Mouse (Mus musculus) CH12F3 (cell line): Measurements from ENCODE around the gene Clcc1.

Experiments used
- in situ Hi-C: fragments of 300-500 bp; cut with MboI; formaldehyde crosslinking; loops from 2 replicates; pipeline ENCODE4 v1.14.3; 2020; ENCODE audit warnings: low sequenced_read_pairs

Gene Clcc1

DNA sequence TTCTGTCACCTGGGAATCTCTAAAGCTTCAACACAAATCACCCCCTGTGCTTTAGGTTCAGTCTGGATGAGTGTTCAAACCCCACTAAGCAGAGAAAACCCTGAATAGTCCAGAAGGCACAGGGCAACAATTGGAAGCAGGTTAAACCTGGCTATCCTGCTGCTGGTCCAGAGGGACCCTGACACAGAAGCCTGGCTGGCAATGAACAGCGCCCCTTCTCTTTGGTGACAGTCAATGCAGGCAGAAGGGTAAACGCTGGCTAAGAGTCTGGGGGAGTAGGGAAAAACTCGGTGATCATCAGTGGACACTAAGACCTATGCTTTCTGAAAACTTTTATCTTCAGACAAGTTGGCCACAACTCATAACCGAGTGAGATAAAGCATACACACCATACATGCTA, 46.1 kb downstream of the Clcc1 start:
- in situ Hi-C loops, result no loop called here

- in situ Hi-C loops, result no loop called here
These were observed 47.5 kb downstream of the Clcc1 start for GRCm38 (mm10) chr3:108701256-108701655.

DNA sequence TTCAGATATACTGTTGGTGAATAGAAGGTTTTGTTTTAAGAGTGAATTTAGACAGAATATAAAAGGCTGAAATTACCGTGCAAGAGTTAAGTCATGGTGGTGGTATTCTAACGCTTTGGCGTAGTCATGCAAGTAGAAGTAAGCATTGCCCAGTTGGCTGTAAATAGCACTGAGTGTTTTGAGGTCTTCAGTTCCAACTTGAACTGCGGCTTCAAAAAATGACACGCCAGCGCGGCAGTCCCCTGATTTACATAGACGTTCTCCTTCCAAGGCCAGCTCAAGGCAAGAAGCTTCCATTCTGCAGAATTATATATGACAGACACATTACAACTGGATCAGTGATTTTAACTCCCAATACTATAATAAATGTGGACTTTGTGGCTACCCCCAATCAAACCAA, 49.1 kb downstream of the Clcc1 start:
- in situ Hi-C loops, result no loop called here

DNA sequence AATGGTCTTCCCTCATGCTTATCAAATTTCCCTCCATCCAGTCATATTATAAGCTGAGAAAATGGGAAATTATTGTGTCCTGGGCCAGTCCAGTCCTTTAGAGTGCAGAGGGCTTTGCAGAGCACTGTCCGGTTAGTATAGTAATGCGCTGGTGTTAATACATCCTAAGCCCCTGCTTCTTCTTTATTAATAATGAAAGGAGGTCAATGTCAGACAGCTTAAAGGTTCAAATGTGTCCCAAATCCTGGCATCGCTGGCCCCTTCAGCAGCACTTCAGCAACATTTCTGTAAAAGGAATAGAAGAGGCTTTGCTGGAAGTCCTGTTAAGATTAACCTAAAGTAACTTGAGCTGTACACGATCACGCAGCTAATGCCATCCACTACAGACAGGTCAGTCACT, 57.6 kb downstream of the Clcc1 start:
- in situ Hi-C loops, result no loop called here

- in situ Hi-C loops, result no loop called here
These were observed 59.5 kb downstream of the Clcc1 start for GRCm38 (mm10) chr3:108713065-108713675.

GRCm38 (mm10) chr3:108714837-108715236, 61.1 kb downstream of the Clcc1 start:
- in situ Hi-C loops, result no loop called here

DNA sequence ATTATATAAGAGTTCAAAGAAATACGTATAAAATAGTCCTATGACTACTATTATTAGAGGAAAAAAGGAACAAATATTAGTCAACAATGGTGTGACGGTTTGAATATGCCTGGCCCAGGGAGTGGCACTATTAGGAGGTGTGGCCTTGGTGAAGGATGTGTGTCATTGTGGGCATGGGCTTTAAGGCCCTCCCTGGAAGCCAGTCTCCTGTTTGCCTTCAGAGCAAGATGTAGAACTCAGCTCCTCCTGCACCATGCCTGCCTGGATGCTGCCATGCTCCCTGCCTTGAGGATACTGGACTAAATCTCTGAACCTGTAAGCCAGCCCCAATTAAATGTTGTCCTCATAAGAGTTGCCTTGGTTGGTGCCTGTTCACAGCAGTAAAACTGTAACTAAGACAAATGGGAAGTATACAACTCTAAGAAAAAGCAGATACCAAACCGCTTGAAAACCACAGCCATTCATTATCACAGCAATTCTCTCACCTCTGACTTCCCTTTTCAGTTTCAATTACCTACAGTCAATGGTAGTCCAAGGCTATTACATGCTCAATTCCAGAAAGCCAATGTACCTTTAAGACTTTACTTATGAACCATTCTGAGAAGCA, 64.3 kb downstream of the Clcc1 start:
- in situ Hi-C loops, result no loop called here

DNA sequence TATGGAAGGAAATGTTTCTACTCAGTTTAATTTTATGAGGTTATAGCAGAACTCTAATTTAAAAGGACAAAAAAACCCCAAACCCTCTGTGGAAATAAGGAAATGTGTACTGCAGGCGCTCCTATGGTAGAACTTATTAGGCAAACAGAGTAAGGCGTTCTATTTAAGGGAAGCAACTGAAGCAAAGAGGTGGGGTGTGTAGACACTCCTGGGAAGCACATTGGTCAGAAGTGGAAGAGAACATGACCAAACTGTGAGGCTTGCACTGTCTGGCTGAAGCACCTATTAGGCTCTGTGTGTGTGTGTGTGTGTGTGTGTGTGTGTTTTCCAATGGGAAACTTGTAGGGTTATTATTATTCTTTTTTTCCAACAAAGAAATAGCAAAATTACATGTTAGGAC, 65.6 kb downstream of the Clcc1 start:
- in situ Hi-C loops, result no loop called here

DNA sequence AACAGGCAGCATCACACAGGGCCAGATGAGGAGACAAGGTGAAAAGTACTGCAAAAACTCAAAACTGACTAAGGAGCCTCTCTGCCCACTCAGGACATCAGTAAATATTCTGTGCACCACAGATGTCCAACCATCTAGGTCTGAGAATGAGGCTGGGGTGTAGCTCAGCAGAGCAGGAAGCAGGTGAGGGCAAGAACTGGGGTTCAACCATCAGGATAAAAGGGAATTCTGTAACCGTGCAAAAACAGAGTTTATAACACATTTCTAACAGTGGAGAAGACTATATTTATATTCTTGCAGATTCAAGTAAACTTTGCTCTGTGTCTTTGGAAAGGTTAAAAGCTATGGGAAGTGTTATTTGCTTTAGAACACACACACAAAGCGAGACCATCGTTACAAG, 66.0 kb downstream of the Clcc1 start:
- in situ Hi-C loops, result no loop called here

- in situ Hi-C loops, result no loop called here
These were observed 67.6 kb downstream of the Clcc1 start for GRCm38 (mm10) chr3:108721076-108721991.

GRCm38 (mm10) chr3:108722036-108722872, 68.5 kb downstream of the Clcc1 start, which contains the start of gene Gpsm2:
TSS of gene Gpsm2 (minus strand) at chr3:108722309.
- in situ Hi-C loops, result no loop called here

- in situ Hi-C loops, result no loop called here
These were observed 72.7 kb downstream of the Clcc1 start for GRCm38 (mm10) chr3:108726413-108726812.

DNA sequence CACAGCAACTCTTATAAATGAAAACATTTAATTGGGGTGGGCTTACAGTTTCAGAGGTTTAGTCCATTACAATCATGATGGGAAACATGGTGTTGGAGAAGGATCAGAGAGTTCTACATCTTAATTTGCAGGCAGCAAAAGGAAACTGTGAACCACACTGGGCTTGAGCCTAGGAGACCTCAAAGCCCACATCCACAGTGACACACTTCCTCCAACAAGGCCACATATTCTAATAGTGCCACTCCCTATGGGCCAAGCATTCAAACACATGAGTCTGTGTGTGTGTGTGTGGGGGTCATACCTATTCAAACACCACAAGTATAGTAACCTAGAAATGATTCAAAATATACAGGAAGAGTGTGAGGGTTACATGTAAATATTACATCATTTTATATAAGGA, 73.6 kb downstream of the Clcc1 start:
- in situ Hi-C loops, result no loop called here

DNA sequence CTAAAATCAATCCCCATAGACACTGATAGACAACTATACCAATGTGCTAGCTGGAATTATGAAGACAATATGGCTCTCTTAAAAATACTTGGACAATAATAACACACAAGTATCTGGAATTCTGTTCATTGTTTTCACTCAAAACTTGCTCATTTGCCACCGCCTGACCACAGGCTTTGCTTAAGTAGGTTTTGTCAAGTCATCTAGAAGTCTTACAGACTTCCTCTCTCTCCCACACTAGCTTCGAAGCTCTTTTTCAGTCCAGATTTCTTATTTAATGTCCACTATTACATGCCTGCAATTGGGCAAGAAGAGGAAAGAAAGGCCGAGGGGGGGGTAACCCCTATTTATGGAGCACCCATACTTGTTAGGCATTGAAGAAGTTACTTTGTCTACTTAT, 74.1 kb downstream of the Clcc1 start:
- in situ Hi-C loops, result no loop called here
